Mouse (Mus musculus) cerebellum, postnatal 14 days (tissue): ENCODE measurements around the gene Pgs1.

Source experiments
- DNase-seq, 2 experiments: peaks; one replicate each; pipeline ENCODE4 v3.0.0; 2021; ENCODE audit warnings: mixed read lengths in 2 of 2

Pgs1 gene

DNA sequence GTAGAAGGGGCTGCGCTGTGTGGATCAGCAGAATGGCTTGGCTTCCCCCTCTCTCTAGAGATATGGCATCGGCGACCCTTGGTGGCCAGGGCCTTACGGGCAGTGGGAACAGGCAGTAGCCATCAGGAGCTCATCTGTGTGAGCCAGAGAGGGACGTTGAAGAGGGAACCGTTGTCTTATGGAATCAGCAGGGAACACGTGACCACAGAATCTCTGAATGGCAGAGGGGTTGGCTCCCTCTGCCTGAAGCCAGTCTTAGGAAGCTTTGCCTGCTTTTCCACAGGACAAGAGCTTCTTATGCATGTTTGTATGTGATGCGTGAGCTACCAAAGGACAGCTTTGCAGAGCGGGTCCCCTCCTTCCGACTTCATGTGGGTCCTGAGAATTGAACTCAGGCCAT is 72.8 kb downstream of the Pgs1 start:
- DNase-seq = no peak

DNA sequence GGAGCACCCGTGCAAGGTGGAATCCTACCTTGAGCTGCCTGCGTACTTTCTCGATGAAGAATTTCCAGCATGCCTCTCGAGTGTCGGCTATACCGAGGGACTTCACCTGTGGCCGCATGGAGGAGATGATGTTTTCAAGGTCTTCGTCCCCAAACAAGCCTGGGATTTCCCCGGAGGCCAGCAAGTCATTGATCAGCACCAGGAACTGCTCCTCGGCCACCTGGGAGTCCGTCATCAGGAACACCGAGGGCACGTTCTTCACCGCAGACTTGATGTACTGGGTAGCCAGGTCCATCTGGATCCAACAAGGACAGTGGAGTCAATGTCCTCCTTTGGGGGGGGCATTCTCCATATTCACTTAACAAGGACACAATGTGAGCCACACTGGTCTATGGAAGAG is 73.9 kb downstream of the Pgs1 start:
- DNase-seq = no peak

DNA sequence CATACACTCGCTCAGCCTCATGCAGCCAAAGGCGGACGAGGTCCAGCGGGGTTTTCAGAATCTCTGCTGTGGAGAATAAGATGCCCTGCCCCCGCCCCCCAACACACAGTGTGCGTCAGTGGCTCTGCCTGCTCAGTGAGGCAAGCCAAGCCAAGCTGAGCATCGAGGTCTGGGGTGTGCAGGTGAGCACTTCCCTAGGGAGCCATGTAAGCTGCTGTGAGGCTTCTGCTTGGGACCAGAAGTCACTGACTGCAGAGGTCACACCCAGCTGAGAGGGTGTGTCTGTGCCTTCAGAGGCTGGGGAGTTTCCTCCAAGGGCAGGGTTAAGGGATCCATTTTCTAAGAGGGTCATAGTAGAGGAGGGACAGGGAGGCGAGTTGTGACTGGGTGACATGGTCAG is 81.5 kb downstream of the Pgs1 start:
- no peak for DNase-seq

DNA sequence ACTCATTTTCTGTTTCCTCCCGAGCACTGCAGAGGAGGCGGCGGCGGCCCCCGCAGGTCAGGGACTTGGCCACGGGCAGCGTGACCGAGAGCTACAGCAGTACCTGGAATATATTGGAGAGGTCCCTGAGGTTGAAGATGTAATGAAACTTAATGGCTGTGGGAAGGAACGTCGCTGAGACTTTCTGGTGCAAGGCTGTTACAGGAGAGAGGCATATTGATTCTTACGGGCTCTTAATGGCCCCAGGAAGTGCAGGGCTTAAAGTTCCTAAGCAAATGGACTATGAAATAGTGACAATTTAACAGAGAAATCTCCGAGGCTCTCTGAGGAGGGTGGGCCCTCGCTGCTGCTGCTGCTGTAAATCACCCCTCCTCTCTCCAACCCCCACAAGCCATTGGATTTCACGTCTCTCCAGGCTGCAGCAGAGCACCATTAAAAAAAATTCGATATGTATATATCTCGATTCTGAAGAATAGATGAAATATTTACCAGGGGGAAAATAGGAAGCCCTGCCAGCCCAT is 82.8 kb downstream of the Pgs1 start:
- no peak for DNase-seq

DNA sequence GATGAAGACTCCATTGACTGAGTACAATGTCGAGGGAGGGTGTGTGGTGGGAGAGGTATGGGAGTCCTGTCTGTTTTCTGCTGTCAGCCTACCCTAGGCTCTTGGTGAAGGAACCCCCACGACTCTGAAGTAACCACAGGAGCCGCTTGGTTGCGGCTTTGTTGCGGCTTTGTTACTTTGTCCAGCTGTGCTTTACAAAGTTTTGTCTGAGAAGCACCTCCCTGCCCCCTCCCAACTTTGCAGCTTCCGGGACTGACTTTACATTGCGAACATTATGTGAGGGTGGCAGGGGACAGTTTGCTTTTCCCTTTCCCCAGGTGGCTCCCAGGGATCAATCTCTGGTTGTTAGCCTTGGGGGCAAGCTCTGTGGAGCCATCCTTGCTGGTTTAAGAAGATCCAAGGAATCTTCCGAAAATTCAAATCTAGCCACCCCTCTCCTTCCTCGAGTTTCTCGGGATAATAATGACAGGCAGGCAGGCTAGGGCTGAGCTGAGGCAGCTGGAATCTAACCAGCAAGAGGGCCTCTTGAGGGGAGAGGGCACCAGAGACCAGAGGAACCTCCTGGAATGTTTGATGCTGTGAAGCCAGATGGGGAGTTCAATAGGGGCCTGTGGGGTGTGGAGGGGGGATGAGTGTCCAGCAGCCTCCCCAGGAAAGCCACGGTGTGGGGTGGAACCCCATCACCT is 85.3 kb downstream of the Pgs1 start:
- DNase-seq = no peak
